12 mouse cellular contexts compared by ENCODE assay signal in the genomic region with DNA sequence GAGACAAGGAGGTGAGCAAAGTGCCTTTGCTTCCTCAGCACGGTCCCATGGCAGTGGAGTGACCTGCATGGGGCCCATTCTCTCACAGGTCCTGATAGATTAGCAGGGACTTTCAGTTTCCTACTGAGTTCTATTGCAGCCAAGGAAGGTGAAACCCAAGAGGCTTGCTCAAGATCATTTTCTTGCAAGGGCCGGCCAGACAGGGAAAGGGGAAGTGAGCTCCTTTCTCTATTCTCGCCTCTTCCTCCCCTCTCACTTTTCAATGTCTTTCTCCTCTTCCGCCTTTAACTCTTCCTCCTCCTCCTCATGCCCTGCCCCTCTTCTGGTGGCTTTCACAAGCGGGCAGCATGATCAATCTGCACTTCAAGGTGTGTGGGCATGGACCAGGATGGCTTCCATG.
A peak's percentile ranks its signal among the peaks of the same experiment; 100 is the strongest.
DNase-seq lines count a peak whose midpoint lies in the region; ATAC-seq and TF ChIP-seq lines count a peak whose summit lies in the region.
"Had no signal": no experiment of that assay in that cellular context is flagged by ENCODE, and none has a peak within 500 bp of the region (broad histone marks: within the 10 kb centered on the region; RNA-seq: fewer than 3 reads in every experiment).

No protein-coding gene starts in this region.

- no peak for TF ChIP-seq EP300 in heart, adult 2 months (IDR thresholded peaks at IDR 0.05; ENCODE audit: insufficient read depth, low read depth, low read length)
- TF ChIP-seq EP300 in lung, postnatal 0 days (IDR thresholded peaks at IDR 0.05), result no peak

- H3K36me3 ChIP-seq in heart, adult 2 months (ENCODE audit: control insufficient read depth, insufficient read depth, low read length), result no peaks in the 10 kb centered on the region
- no peaks in the 10 kb centered on the region for H3K36me3 ChIP-seq in lung, postnatal 0 days (ENCODE audit: insufficient read depth, low read length)
- no peaks in the 10 kb centered on the region for H3K36me3 ChIP-seq in splenic B cell, adult 2 months (ENCODE audit: control insufficient read depth, insufficient read depth, low read length, poor library complexity, severe bottlenecking)
- H3K36me3 ChIP-seq: embryonic facial prominence, embryonic 12.5 days had no signal

- no peak for TF ChIP-seq POLR2A in heart, adult 2 months (IDR thresholded peaks at IDR 0.05; ENCODE audit: insufficient read depth, low read depth, low read length)
- TF ChIP-seq POLR2A in lung, adult 2 months (IDR thresholded peaks at IDR 0.05; ENCODE audit: borderline replicate concordance, extremely low read depth, low read depth, low read length), result no peak

- 0 out of 2 replicates have a peak overlapping the region, but pooled peaks have one; percentile 13 for H3K9ac ChIP-seq in heart, adult 2 months (ENCODE audit: low read depth, low read length)
- no peak overlapping the region for H3K9ac ChIP-seq in lung, postnatal 0 days (replicated peaks; ENCODE audit: low read depth)
- H3K9ac ChIP-seq: embryonic facial prominence, embryonic 12.5 days had no signal

- no peak overlapping the region; the same call in 1 of the 2 replicates for H3K27ac ChIP-seq in heart, adult 2 months
- H3K27ac ChIP-seq in lung, postnatal 0 days (ENCODE audit: low read length), result no peak overlapping the region
- H3K27ac ChIP-seq: embryonic facial prominence, embryonic 12.5 days had no signal

- DNase-seq in heart, adult 2 months, result peak in 1 of 2 experiments; percentile 6
- DNase-seq in heart, postnatal 25 days (ENCODE audit: low spot score), result no peak
- peak; percentile 27 for DNase-seq in lung, postnatal 0 days (ENCODE audit: low spot score)
- DNase-seq in lung, adult 2 months, result no peak
- peak; percentile 6 to 12 for DNase-seq in heart, postnatal 36 days
- DNase-seq in splenic B cell, adult 2 months (ENCODE audit: low read depth, low spot score), result peak; percentile 2
- DNase-seq in kidney, adult 18-20 months, result no peak
- DNase-seq in kidney, postnatal 14 days, result no peak
- DNase-seq: adrenal gland, adult 8-10 months; kidney, postnatal 10 days; thymus, adult 2 months had no signal

- no peaks in the 10 kb centered on the region for H3K9me3 ChIP-seq in lung, postnatal 0 days (ENCODE audit: low read length)
- H3K9me3 ChIP-seq: embryonic facial prominence, embryonic 12.5 days had no signal

- H3K79me2 ChIP-seq in heart, adult 2 months (replicated peaks; ENCODE audit: control insufficient read depth, insufficient read depth, low read length), result no peaks in the 10 kb centered on the region

- no peaks in the 10 kb centered on the region for H3K27me3 ChIP-seq in heart, adult 2 months (ENCODE audit: control insufficient read depth, insufficient read depth, low read length)
- no peaks in the 10 kb centered on the region for H3K27me3 ChIP-seq in lung, postnatal 0 days (replicated peaks; ENCODE audit: insufficient read depth, low read length)
- no peaks in the 10 kb centered on the region for H3K27me3 ChIP-seq in splenic B cell, adult 2 months (ENCODE audit: control insufficient read depth, insufficient read depth, low read length, poor library complexity, severe bottlenecking)
- H3K27me3 ChIP-seq: embryonic facial prominence, embryonic 12.5 days had no signal

- 48% methylated on average over 5 of the region's 5 CpGs for WGBS in heart, adult 2 months
- 64% methylated on average over 5 of the region's 5 CpGs for WGBS in lung, postnatal 0 days
- 59% methylated on average over 5 of the region's 5 CpGs for WGBS in lung, adult 2 months

- intact Hi-C loops in heart, adult 2 months (cut with DNase I), result no loop called here
- intact Hi-C loops in heart, postnatal 25 days (cut with DNase I), result no loop called here
- intact Hi-C loops in heart, postnatal 36 days (cut with DNase I), result no loop called here

- peak overlapping the region; percentile 30 for H3K4me3 ChIP-seq in heart, adult 2 months
- H3K4me3 ChIP-seq in lung, postnatal 0 days (ENCODE audit: low read depth, low read length), result no peak overlapping the region
- H3K4me3 ChIP-seq in lung, adult 2 months (replicated peaks; ENCODE audit: extremely low read depth, low read depth, low read length), result no peak overlapping the region
- H3K4me3 ChIP-seq: embryonic facial prominence, embryonic 12.5 days had no signal

- H3K4me1 ChIP-seq in heart, adult 2 months (ENCODE audit: control insufficient read depth, insufficient read depth, low read length), result no peaks in the 10 kb centered on the region
- H3K4me1 ChIP-seq in lung, postnatal 0 days (ENCODE audit: insufficient read depth, low read depth, low read length), result no peaks in the 10 kb centered on the region
- H3K4me1 ChIP-seq in lung, adult 2 months (ENCODE audit: control insufficient read depth, insufficient read depth, low read length), result no peaks in the 10 kb centered on the region
- H3K4me1 ChIP-seq: embryonic facial prominence, embryonic 12.5 days had no signal

- TF ChIP-seq CTCF in heart, adult 2 months (IDR thresholded peaks at IDR 0.05), result no peak
- no peak for TF ChIP-seq CTCF in lung, postnatal 0 days (IDR thresholded peaks at IDR 0.05)
- no peak for TF ChIP-seq CTCF in lung, adult 2 months (IDR thresholded peaks at IDR 0.05; ENCODE audit: insufficient read depth, low read length)

- ATAC-seq in lung, postnatal 0 days, result no peak

- no peak overlapping the region for H3K4me2 ChIP-seq in lung, postnatal 0 days (replicated peaks; ENCODE audit: low read depth, low read length)
- H3K4me2 ChIP-seq: embryonic facial prominence, embryonic 12.5 days had no signal

Comparison
In these comparisons a context has a peak if more than half of its experiments do, and no peak if none do; other contexts are left out.
1. DNase-seq: peak in lung, postnatal 0 days (single experiment), heart, postnatal 36 days (2 of 2) and splenic B cell, adult 2 months (single experiment); none in heart, postnatal 25 days (single experiment), lung, adult 2 months (single experiment), kidney, adult 18-20 months (single experiment) and kidney, postnatal 14 days (single experiment).